ENCODE assay signal across 8 mouse cellular contexts in the genomic region with DNA sequence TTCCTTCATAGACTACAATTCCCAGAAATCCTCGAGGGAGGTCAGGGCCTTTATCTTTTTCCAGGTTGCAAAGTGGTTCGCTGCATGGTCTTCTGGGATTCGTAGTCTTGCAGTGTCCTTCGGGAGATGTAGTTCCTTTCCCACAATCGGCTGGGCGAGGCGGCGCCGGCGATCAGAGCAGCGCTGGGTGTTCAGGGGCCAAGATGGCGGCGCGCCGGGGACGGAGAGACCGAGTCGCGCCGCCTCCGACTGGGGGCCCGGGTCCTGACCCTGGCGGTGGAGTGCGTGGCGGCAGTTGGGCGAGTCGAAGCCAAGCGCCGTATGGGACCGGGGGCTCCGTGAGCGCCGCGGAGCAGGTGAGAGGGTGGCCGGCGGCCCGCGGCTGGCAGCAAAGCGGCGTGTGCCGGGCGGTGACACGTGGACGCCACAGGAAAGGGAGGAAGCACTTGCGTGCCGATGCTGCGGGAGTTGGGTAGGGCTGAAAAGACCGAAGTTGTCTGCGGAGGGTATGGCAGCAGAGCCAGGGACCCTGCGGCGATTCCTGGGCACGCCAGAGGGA. TPM values are rescaled to one million over a fixed set of nuclear protein-coding genes. Genes with fewer than 3 reads are reported as not detected.
DNase-seq lines count a peak whose midpoint lies in the region; ATAC-seq and TF ChIP-seq lines count a peak whose summit lies in the region.

No protein-coding gene starts in this region.

- peak overlapping the region; percentile 81 for H3K4me2 ChIP-seq in heart, embryonic 15.5 days
- peak overlapping the region; percentile 85 for H3K4me2 ChIP-seq in liver, embryonic 14.5 days (ENCODE audit: low read depth)
- H3K4me2 ChIP-seq in neural tube, embryonic 11.5 days (ENCODE audit: low read depth), result peak overlapping the region; percentile 86
- peak overlapping the region; percentile 75 for H3K4me2 ChIP-seq in stomach, postnatal 0 days (replicated peaks; ENCODE audit: low read depth)

- H3K36me3 ChIP-seq in forebrain, embryonic 10.5 days (replicated peaks), result peaks cover 20% of the 10 kb centered on the region
- no peaks in the 10 kb centered on the region; the same call in 1 of the 2 replicates for H3K36me3 ChIP-seq in heart, embryonic 15.5 days
- H3K36me3 ChIP-seq in liver, embryonic 14.5 days (replicated peaks; ENCODE audit: control insufficient read depth, insufficient read depth, low read depth), result peaks cover 4% of the 10 kb centered on the region
- no peaks in the 10 kb centered on the region; the same call in 1 of the 2 replicates for H3K36me3 ChIP-seq in neural tube, embryonic 11.5 days (ENCODE audit: control insufficient read depth, insufficient read depth, low read length)
- H3K36me3 ChIP-seq in stomach, postnatal 0 days (ENCODE audit: control insufficient read depth, insufficient read depth, low read length), result no peaks in the 10 kb centered on the region

- peak overlapping the region; percentile 74 for H3K9ac ChIP-seq in heart, embryonic 15.5 days
- H3K9ac ChIP-seq in liver, embryonic 14.5 days (replicated peaks), result peak overlapping the region; percentile 77
- H3K9ac ChIP-seq in neural tube, embryonic 11.5 days (ENCODE audit: low read length), result peak overlapping the region; percentile 88
- H3K9ac ChIP-seq in stomach, postnatal 0 days (ENCODE audit: low read length), result peak overlapping the region; percentile 77

- H3K4me3 ChIP-seq in forebrain, embryonic 10.5 days, result peak overlapping the region; percentile 89
- H3K4me3 ChIP-seq in heart, embryonic 15.5 days, result peak overlapping the region; percentile 86
- H3K4me3 ChIP-seq in liver, embryonic 14.5 days (ENCODE audit: insufficient read depth in 1 of 2, low read depth in 2 of 2, low read length in 2 of 2), result peak overlapping the region; percentile 90 to 96
- H3K4me3 ChIP-seq in neural tube, embryonic 11.5 days (ENCODE audit: low read depth, low read length), result peak overlapping the region; percentile 88
- peak overlapping the region; percentile 70 for H3K4me3 ChIP-seq in stomach, postnatal 0 days (ENCODE audit: low read depth, low read length)

- peak; percentile 93 for ATAC-seq in heart, embryonic 15.5 days (replicated peaks; ENCODE audit: insufficient number of reproducible peaks, insufficient read depth, low FRiP score, low read depth)
- ATAC-seq in liver, embryonic 14.5 days (ENCODE audit: insufficient read depth), result peak; percentile 90
- peak; percentile 91 for ATAC-seq in neural tube, embryonic 11.5 days (ENCODE audit: insufficient read depth, low FRiP score, low TSS enrichment)
- ATAC-seq in stomach, postnatal 0 days (ENCODE audit: low FRiP score, low TSS enrichment), result peak; percentile 97

- WGBS in forebrain, embryonic 10.5 days, result under 1% methylated on average over 52 of the region's 52 CpGs
- under 1% methylated on average over 52 of the region's 52 CpGs for WGBS in heart, embryonic 15.5 days
- under 1% methylated on average over 52 of the region's 52 CpGs for WGBS in liver, embryonic 14.5 days (ENCODE audit: insufficient replicate concordance)
- WGBS in neural tube, embryonic 11.5 days, result under 1% methylated on average over 52 of the region's 52 CpGs
- WGBS in stomach, postnatal 0 days, result under 1% methylated on average over 51 of the region's 52 CpGs

- peaks cover 29% of the 10 kb centered on the region for H3K4me1 ChIP-seq in forebrain, embryonic 10.5 days
- peaks cover 30% of the 10 kb centered on the region for H3K4me1 ChIP-seq in heart, embryonic 15.5 days (replicated peaks)
- H3K4me1 ChIP-seq in liver, embryonic 14.5 days (replicated peaks; ENCODE audit: control insufficient read depth in 2 of 2, insufficient read depth in 2 of 2, low read length in 1 of 2), result peaks cover 32 to 35% of the 10 kb centered on the region in 2 experiments
- peaks cover 10% of the 10 kb centered on the region for H3K4me1 ChIP-seq in neural tube, embryonic 11.5 days (ENCODE audit: control insufficient read depth, insufficient read depth, low read length)
- H3K4me1 ChIP-seq in stomach, postnatal 0 days (replicated peaks; ENCODE audit: control insufficient read depth, insufficient read depth), result no peaks in the 10 kb centered on the region

- peak; percentile 88 to 93 for DNase-seq in CD8-positive naive resting alpha-beta T cell, adult 2 months (ENCODE audit: low read depth in 2 of 2, low spot score in 2 of 2)
- peak; percentile 90 for DNase-seq in c-Kit-positive CD71-negative TER-119-negative erythroid progenitor cells, embryonic 14.5 days (ENCODE audit: low read depth)
- peak; percentile 93 for DNase-seq in forebrain, embryonic 10.5 days (ENCODE audit: extremely low spot score, low spot score)
- DNase-seq in kidney, postnatal 25 days, result peak; percentile 93 to 96
- peak; percentile 90 to 95 (median 94) for DNase-seq in liver, embryonic 14.5 days (ENCODE audit: low read depth in 3 of 3, low spot score in 3 of 3)
- peak; percentile 94 for DNase-seq in neural tube, embryonic 11.5 days (ENCODE audit: low spot score)
- DNase-seq in stomach, postnatal 0 days (ENCODE audit: low spot score), result peak; percentile 94

- H3K27me3 ChIP-seq in forebrain, embryonic 10.5 days (ENCODE audit: poor library complexity, severe bottlenecking), result no peaks in the 10 kb centered on the region
- H3K27me3 ChIP-seq in heart, embryonic 15.5 days, result no peaks in the 10 kb centered on the region
- no peaks in the 10 kb centered on the region for H3K27me3 ChIP-seq in liver, embryonic 14.5 days (ENCODE audit: control insufficient read depth, insufficient read depth, low read length)
- H3K27me3 ChIP-seq in neural tube, embryonic 11.5 days (ENCODE audit: control insufficient read depth, insufficient read depth, low read length), result no peaks in the 10 kb centered on the region
- no peaks in the 10 kb centered on the region for H3K27me3 ChIP-seq in stomach, postnatal 0 days (ENCODE audit: control insufficient read depth, insufficient read depth, low read length)

- H3K9me3 ChIP-seq in forebrain, embryonic 10.5 days, result no peaks in the 10 kb centered on the region
- no peaks in the 10 kb centered on the region for H3K9me3 ChIP-seq in heart, embryonic 15.5 days (replicated peaks)
- no peaks in the 10 kb centered on the region for H3K9me3 ChIP-seq in liver, embryonic 14.5 days (ENCODE audit: control insufficient read depth, low read length)
- H3K9me3 ChIP-seq in neural tube, embryonic 11.5 days (ENCODE audit: control insufficient read depth, low read length), result no peaks in the 10 kb centered on the region
- H3K9me3 ChIP-seq in stomach, postnatal 0 days (ENCODE audit: control insufficient read depth, low read length), result no peaks in the 10 kb centered on the region

- no peak for TF ChIP-seq EP300 in liver, embryonic 14.5 days (IDR thresholded peaks at IDR 0.05; ENCODE audit: low read depth)
- TF ChIP-seq EP300 in stomach, postnatal 0 days (optimal IDR thresholded peaks at IDR 0.05), result no peak

- 0 out of 2 replicates have a peak, but pooled peaks have one; percentile 1 for TF ChIP-seq CTCF in liver, embryonic 14.5 days (IDR thresholded peaks at IDR 0.05; ENCODE audit: low read depth)
- peak; percentile 1; the same call in 1 of the 2 replicates for TF ChIP-seq CTCF in stomach, postnatal 0 days (IDR thresholded peaks at IDR 0.05; ENCODE audit: low read depth)

- H3K27ac ChIP-seq in forebrain, embryonic 10.5 days, result peak overlapping the region; percentile 94
- H3K27ac ChIP-seq in heart, embryonic 15.5 days, result peak overlapping the region; percentile 95
- H3K27ac ChIP-seq in liver, embryonic 14.5 days, result peak overlapping the region; percentile 79
- H3K27ac ChIP-seq in neural tube, embryonic 11.5 days (ENCODE audit: low read depth, low read length), result peak overlapping the region; percentile 76
- H3K27ac ChIP-seq in stomach, postnatal 0 days (replicated peaks), result peak overlapping the region; percentile 93

RNA-seq across cellular contexts. Expression of gene Ldb1, which starts 11.5 kb away (rescaled TPM):
- 87.8 and 91.0 TPM in 2 replicates for polyA plus RNA-seq in forebrain, embryonic 10.5 days (2016; fragmentation: Nextera tagmentation; extraction: Ambion mirVana)
- 64.5 and 78.7 TPM in 2 replicates for polyA plus RNA-seq in heart, embryonic 15.5 days (2015; fragmentation: Nextera tagmentation; extraction: Ambion mirVana)
- 129 and 132 TPM in 2 replicates for polyA plus RNA-seq in liver, embryonic 14.5 days (2012; rRNA removed)
- polyA plus RNA-seq in liver, embryonic 14.5 days (2014; fragmentation: Nextera tagmentation; extraction: Ambion mirVana), result 22.8 and 29.0 TPM in 2 replicates
- 93.0 and 97.9 TPM in 2 replicates for polyA plus RNA-seq in neural tube, embryonic 11.5 days (2014; fragmentation: Nextera tagmentation; extraction: Ambion mirVana)
- 50.1 and 54.9 TPM in 2 replicates for polyA plus RNA-seq in stomach, postnatal 0 days (2015; fragmentation: Nextera tagmentation; extraction: Ambion mirVana)

RNA-seq across cellular contexts. Expression of gene Pprc1, which starts 11.8 kb away (rescaled TPM):
- 57.5 and 61.9 TPM in 2 replicates for polyA plus RNA-seq in forebrain, embryonic 10.5 days (2016; fragmentation: Nextera tagmentation; extraction: Ambion mirVana)
- polyA plus RNA-seq in heart, embryonic 15.5 days (2015; fragmentation: Nextera tagmentation; extraction: Ambion mirVana), result 17.7 and 25.8 TPM in 2 replicates
- 17.5 and 19.4 TPM in 2 replicates for polyA plus RNA-seq in liver, embryonic 14.5 days (2012; rRNA removed)
- polyA plus RNA-seq in liver, embryonic 14.5 days (2014; fragmentation: Nextera tagmentation; extraction: Ambion mirVana), result 25.0 and 28.0 TPM in 2 replicates
- polyA plus RNA-seq in neural tube, embryonic 11.5 days (2014; fragmentation: Nextera tagmentation; extraction: Ambion mirVana), result 42.2 and 46.1 TPM in 2 replicates
- 8.6 and 10.7 TPM in 2 replicates for polyA plus RNA-seq in stomach, postnatal 0 days (2015; fragmentation: Nextera tagmentation; extraction: Ambion mirVana)

RNA-seq across cellular contexts. Expression of gene Nolc1, which starts 19.2 kb away (rescaled TPM):
- polyA plus RNA-seq in forebrain, embryonic 10.5 days (2016; fragmentation: Nextera tagmentation; extraction: Ambion mirVana), result 167 and 168 TPM in 2 replicates
- polyA plus RNA-seq in heart, embryonic 15.5 days (2015; fragmentation: Nextera tagmentation; extraction: Ambion mirVana), result 37.0 and 46.9 TPM in 2 replicates
- polyA plus RNA-seq in liver, embryonic 14.5 days (2012; rRNA removed), result 36.6 and 63.9 TPM in 2 replicates
- 55.0 and 58.2 TPM in 2 replicates for polyA plus RNA-seq in liver, embryonic 14.5 days (2014; fragmentation: Nextera tagmentation; extraction: Ambion mirVana)
- polyA plus RNA-seq in neural tube, embryonic 11.5 days (2014; fragmentation: Nextera tagmentation; extraction: Ambion mirVana), result 103 and 112 TPM in 2 replicates
- 36.1 and 36.5 TPM in 2 replicates for polyA plus RNA-seq in stomach, postnatal 0 days (2015; fragmentation: Nextera tagmentation; extraction: Ambion mirVana)

RNA-seq across cellular contexts. Expression of gene Hps6, which starts 53.2 kb away (rescaled TPM):
- polyA plus RNA-seq in forebrain, embryonic 10.5 days (2016; fragmentation: Nextera tagmentation; extraction: Ambion mirVana), result 3.4 and 4.6 TPM in 2 replicates
- 6.5 and 7.5 TPM in 2 replicates for polyA plus RNA-seq in heart, embryonic 15.5 days (2015; fragmentation: Nextera tagmentation; extraction: Ambion mirVana)
- 0.96 and 1.2 TPM in 2 replicates for polyA plus RNA-seq in liver, embryonic 14.5 days (2012; rRNA removed)
- polyA plus RNA-seq in liver, embryonic 14.5 days (2014; fragmentation: Nextera tagmentation; extraction: Ambion mirVana), result 1.3 and 1.4 TPM in 2 replicates
- polyA plus RNA-seq in neural tube, embryonic 11.5 days (2014; fragmentation: Nextera tagmentation; extraction: Ambion mirVana), result 2.6 and 2.9 TPM in 2 replicates
- 4.9 and 5.1 TPM in 2 replicates for polyA plus RNA-seq in stomach, postnatal 0 days (2015; fragmentation: Nextera tagmentation; extraction: Ambion mirVana)

RNA-seq across cellular contexts. Expression of gene Armh3, which starts 58.2 kb away (rescaled TPM):
- polyA plus RNA-seq in forebrain, embryonic 10.5 days (2016; fragmentation: Nextera tagmentation; extraction: Ambion mirVana), result 16.2 and 18.5 TPM in 2 replicates
- polyA plus RNA-seq in heart, embryonic 15.5 days (2015; fragmentation: Nextera tagmentation; extraction: Ambion mirVana), result 12.2 and 15.3 TPM in 2 replicates
- polyA plus RNA-seq in liver, embryonic 14.5 days (2012; rRNA removed), result 2.0 and 2.2 TPM in 2 replicates
- polyA plus RNA-seq in liver, embryonic 14.5 days (2014; fragmentation: Nextera tagmentation; extraction: Ambion mirVana), result 2.6 and 2.8 TPM in 2 replicates
- polyA plus RNA-seq in neural tube, embryonic 11.5 days (2014; fragmentation: Nextera tagmentation; extraction: Ambion mirVana), result 16.7 and 17.9 TPM in 2 replicates
- polyA plus RNA-seq in stomach, postnatal 0 days (2015; fragmentation: Nextera tagmentation; extraction: Ambion mirVana), result 7.5 and 8.2 TPM in 2 replicates

Comparison
In these comparisons a context has a peak if more than half of its experiments do, and no peak if none do; other contexts are left out.
1. Peak in every context shown above with its lines: DNase-seq, ATAC-seq, H3K4me3 ChIP-seq and H3K27ac ChIP-seq.